Mouse (Mus musculus) cerebellum, adult 9-10 months (tissue): ENCODE measurements at regions not wholly inside any gene's neighbourhood (a gene's known extent, or its start where the extent isn't known, plus 50 kb on each side); places are given as distances from the start of the nearest gene placed in this dataset.

Experiments
- DNase-seq: peaks from one replicate; pipeline ENCODE4 v3.0.0; 2022

- no peak for DNase-seq
These were observed 98.8 kb downstream of the Efnb2 start for GRCm38 (mm10) chr8:8562268-8562667.

- DNase-seq: no peak
These were observed 103.0 kb downstream of the Efnb2 start for GRCm38 (mm10) chr8:8558050-8558449.

GRCm38 (mm10) chr8:8556152-8556551 lies 104.9 kb downstream of the Efnb2 start:
- no peak for DNase-seq

DNA sequence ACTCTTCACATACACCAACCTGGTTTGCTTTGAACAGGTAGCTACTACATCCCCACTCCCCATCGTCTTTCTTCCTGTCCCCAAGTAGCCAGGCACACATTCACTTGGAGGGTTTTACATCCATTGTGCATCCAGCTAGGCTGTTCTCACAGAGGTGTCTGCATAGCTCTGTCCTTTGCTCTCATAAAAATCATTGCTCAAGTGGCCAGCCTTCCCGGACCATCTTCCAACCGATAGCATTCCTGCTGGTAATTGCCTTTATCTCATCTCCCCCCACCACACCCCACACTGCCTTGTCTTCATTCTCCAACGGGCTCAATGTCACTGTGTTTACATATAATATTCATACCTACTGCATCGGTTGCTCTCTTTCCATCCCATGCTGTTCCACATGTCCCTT lies 106.4 kb downstream of the Efnb2 start:
- no peak for DNase-seq

DNA sequence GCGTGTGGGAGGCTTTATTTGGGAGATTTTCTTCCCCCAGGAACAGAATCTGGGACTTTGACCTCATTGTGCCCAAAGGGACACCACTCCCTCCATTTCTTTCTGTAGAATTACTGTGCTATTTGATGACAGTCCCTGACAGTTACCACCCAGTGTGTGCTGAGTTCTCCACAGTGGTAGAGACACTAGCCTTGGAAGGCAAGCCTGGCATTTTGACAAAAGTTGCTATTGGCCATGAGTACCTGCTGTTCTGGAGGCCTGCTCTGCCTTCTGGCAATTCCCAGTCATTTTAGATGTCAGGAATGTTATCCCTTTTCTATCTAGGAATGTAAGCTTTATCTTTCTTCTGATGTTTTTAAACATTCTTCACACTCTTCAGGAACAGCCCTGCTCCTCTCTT lies 108.3 kb downstream of the Efnb2 start:
- peak; percentile 81 for DNase-seq

GRCm38 (mm10) chr8:8536626-8537025 lies 124.4 kb downstream of the Efnb2 start:
- no peak for DNase-seq

- no peak for DNase-seq
These were observed 126.3 kb downstream of the Efnb2 start for GRCm38 (mm10) chr8:8534787-8535186.

DNA sequence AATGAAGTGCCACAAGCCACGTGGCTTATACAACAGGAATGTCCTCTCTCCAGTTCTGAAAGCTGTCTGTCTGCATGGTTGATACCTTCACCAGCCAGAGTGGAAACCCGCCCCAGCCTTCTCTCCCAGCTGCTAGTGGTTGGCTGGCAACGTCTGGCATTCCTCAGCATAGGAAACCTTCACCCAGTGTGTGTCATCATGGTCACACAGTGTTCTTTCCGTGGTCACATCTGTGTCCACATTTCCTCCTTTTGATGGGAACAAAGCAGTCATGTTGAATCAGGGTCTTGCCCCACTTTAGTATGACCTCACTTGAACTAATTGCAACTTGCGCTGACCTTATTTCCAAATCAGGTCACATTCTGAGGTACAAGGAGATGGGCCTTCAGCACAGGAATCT lies 128.1 kb downstream of the Efnb2 start:
- no peak for DNase-seq

- no peak for DNase-seq
These were observed 130.5 kb downstream of the Efnb2 start for GRCm38 (mm10) chr8:8530540-8530939.

- no peak for DNase-seq
These were observed 139.5 kb downstream of the Efnb2 start for GRCm38 (mm10) chr8:8521532-8521931.

GRCm38 (mm10) chr8:8519772-8520191 lies 141.3 kb downstream of the Efnb2 start:
- no peak for DNase-seq

DNA sequence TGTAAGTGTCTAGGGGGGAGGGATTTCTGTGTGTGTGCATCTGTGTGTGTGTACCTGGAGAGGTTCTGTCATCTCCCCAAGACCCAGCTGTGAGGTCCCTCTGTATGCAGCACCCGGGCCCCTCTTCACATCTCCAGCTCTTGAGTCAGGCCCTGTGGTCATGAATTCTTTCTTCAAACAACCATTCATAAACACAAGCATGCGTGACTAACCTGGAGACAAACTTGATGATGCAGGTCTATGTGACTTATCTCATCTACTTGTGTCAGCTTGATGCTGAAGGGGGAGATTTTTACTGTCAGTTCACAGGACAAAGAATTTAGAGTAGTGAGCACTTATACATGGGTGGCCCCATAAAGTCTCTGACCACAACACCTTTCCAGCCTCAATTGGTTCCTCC lies 143.4 kb downstream of the Efnb2 start:
- no peak for DNase-seq

- DNase-seq: no peak
These were observed 144.8 kb downstream of the Efnb2 start for GRCm38 (mm10) chr8:8516272-8516671.

DNA sequence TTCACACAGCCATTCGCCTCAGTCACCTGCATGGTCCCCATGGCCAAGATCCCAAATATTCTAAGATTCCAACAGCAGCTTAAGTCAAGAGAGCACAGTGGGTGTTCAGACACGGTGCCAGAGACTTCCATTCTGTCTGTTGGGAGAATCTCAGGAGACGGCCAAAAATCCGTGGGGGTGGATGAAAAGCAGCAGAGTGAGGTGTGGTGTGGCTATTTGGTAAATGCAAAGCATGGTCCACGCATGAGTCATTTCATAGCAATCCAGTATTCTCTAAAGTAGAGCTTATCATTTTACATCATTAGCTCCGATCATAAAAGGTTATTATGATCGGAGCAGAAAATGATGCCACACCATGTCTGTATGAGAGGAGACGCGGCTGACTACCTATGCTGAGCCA lies 161.1 kb downstream of the Efnb2 start:
- DNase-seq: no peak

DNA sequence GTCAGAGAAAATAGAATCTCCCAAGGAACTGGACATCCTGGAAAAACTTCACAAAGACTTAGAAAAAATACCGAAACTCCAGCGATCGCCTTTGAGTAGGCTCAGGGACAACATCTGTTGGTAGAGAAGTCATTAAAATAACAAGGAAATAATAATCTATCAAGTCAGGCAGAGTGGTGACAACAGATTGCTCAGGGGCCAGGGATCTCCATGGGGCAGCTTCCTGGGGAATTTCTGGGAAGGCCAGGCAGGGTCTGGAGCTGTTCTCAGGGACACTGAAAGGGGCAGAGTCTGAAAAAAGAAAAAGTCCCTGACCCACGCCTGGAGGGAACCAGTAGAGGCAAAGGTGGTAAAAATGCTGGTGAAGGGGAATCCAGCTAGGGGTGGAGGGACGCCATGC lies 162.3 kb downstream of the Efnb2 start:
- DNase-seq: no peak

DNA sequence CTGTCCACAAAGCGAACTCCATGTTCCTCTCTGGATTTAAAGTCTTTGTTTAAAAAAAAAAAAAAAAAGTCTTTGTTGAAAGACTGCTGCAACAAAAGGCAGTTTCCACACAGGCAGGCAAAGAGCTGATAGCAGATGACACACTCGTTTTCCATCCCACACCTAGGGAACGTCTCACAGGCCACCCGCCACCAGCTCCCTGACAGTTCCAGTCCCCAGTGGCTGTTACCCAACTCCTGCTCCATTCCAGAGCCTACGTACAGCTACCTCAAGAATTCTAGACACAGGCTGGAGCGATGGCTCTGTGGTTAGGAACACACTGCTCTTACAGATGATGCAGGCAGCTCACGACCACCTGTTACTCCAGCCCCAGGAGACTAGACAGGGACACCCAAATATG lies 165.6 kb downstream of the Efnb2 start:
- no peak for DNase-seq

- DNase-seq: no peak
These were observed 166.8 kb downstream of the Efnb2 start for GRCm38 (mm10) chr8:8494281-8494680.

DNA sequence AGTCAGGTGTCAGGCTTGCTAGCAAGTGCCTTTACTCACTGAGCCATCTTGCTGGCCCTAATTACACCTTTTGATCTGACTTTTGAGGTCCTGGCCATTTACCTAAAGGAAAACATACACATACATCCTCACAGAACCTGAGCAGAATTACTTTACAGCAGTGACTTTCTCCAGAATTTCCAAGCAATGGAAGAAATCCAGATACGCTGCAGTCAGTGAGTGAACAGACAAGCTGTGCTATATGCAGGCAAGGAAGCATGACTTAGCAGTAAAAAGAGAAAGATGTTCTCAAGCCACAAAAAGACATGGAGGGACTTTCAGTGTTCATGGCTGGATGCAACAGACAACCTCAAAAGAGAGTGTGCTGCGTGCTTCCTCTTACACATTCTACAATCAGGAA lies 169.1 kb downstream of the Efnb2 start:
- DNase-seq: no peak

DNA sequence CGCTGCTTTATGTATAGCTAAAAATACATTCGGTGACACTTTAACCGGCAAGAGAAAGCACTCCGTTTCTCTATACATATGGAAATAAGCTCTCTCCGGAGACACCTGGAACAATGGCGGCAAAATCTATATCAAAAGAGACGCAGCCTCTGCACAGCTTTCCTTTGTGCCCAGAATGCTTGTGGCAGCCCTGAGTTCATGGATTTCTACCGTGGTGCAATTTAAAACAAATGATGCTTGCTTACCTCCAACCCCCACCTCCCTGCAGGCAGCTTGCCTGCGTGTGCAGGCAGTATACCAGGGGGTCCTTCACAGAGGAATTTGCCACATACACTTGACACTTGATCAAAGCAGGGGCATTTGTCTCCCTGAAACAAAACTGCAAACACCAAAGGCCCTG lies 171.3 kb downstream of the Efnb2 start:
- DNase-seq: peak; percentile 7

DNA sequence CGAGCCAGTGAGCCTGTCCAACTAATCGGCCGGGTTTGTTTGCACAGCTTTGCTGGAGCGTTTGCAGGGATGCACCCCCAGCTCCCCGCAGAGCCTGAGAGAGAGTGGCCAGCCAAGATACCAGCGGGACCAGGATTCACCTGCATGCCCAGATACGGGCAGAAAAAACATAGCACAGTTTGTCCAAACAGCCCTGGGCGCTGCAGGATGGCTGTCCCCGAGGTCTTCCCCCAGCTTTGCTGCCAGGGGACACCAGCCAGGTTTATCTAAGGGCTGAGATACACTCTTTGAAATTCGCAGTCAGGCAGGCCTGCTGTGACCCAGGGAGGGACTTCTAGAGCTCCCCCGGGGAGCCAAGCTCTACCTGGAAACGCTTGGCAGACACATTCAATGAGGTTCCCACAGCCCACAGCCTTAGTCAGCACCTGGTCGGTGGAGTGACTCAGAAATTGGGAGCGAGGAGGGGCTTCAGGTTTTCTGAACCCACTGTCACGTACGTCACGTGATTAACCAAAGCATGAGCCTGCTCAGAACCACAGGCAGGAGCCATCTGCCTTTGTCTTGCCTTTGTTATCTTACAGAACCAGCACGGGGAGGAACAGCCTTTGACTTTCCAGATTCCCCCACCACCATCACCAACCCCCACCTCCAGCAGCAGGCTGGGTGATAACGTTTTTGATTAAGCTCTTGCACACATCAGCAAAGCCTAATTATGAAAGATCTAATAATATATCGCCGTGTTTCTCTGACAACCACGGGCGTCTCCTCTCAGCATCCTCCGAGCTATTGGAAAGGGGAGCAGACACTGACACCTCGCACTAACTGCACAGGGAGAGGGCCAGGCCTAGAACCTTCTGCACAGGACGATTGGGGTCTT lies 172.1 kb downstream of the Efnb2 start:
- DNase-seq: peak; percentile 96

DNA sequence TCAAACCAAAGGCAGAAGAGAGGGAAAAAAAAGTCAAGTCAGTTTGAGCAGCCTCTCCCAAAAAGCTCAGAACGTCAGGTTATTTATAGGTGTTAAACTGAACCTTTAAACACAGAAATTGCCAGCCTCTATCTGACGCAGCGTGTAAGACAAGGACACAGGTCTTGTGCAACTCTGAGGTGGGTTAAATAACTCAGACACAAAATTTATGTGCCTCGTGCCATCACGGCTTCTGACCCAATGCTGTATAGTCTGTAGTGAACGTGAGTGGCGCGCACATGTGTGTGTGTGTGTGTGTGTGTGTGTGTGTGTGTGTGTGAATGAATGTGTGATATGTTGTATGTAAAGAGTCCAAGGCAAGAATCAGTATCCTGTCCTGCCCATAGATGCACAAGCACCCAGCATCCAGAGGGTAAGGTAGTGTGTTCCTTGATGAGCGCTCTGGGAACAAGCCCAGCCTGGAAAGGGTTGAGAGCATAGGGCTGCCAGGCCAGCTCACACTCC lies 172.8 kb downstream of the Efnb2 start:
- no peak for DNase-seq

GRCm38 (mm10) chr8:8487706-8488105 lies 173.3 kb downstream of the Efnb2 start:
- peak; percentile 11 for DNase-seq

GRCm38 (mm10) chr8:8486866-8487265 lies 174.2 kb downstream of the Efnb2 start:
- DNase-seq: no peak

- DNase-seq: no peak
These were observed 175.8 kb downstream of the Efnb2 start for GRCm38 (mm10) chr8:8485252-8485651.

GRCm38 (mm10) chr8:8484546-8484945 lies 176.5 kb downstream of the Efnb2 start:
- no peak for DNase-seq
